Mouse (Mus musculus): ENCODE data around the gene Vamp8.

- TF ChIP-seq POLR2A (IDR thresholded peaks at IDR 0.05; ENCODE audit: insufficient read depth, low read depth, low read length) (no peak), CTCF (IDR thresholded peaks at IDR 0.05) (no peak; the same call in 1 of the 2 replicates)
Observed at GRCm38 (mm10) chr6:72369557-72369956, 20.9 kb downstream of the Vamp8 start.
